Mouse (Mus musculus) splenic B cell, adult 2 months (primary cell): Measurements from ENCODE around the gene H2-Ob.
A peak's percentile ranks its signal among the peaks of the same experiment; 100 is the strongest.

Experiments used
- DNase-seq: peaks from one replicate; pipeline ENCODE4 v3.0.0-alpha.2; 2011; ENCODE audit warnings: low read depth, low spot score
- H3K27me3 ChIP-seq: 2 replicates; pipeline ENCODE4 v1.6.1; 2012; ENCODE audit warnings: mild to moderate bottlenecking, low read length, moderate library complexity, mixed read lengths; ENCODE audit not compliant: control insufficient read depth, poor library complexity, insufficient read depth, severe bottlenecking
- H3K36me3 ChIP-seq: 2 replicates; pipeline ENCODE4 v1.6.1; 2012; ENCODE audit warnings: mild to moderate bottlenecking, low read length, moderate library complexity, mixed read lengths; ENCODE audit not compliant: control insufficient read depth, poor library complexity, insufficient read depth, severe bottlenecking

H2-Ob gene

DNA sequence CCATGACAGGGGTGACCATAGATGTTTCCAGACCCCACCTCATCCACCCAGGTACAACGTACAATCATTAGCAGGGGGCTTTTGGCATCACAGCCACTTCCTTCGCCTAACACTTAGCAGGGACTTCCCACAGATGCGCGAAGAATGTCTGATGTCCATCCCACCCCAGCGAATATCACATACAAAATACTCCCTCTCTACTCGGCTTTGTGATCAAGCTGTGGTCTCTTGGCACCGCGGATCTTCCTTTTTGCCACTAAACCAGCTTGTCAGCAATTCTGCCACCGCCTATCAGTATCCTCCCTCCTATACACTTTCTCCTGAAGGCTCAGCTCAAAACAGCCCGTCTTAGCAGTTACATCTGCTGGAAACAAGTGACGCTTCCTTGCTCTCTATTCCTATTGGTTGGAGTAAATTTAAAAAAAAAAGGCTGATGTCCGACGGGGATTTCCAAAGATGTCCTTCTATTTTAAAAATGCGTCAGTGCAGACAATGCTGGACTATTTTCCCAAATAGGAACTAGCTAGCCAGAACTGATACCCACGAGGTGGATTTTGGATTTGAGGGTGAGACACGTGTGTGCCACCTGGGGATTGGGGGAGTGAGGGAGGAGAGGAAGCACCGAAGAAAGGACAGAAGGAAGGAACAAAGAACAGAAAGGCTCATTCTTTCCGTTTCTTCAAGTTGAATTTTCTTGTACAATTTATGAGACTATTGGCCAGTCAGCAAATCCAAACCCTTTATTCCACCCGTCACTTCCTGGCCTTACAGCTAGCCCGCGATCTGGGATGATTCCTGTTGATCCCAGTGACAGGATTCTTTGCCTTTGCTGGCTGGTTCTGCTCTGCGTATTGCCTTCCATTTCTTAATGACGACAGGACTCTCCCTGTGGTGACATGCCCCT is 57.4 kb downstream of the H2-Ob start:
- peak; percentile 98 for DNase-seq
- no peaks in the 10 kb centered on the region for H3K27me3 ChIP-seq
- H3K36me3 ChIP-seq, result no peaks in the 10 kb centered on the region

DNA sequence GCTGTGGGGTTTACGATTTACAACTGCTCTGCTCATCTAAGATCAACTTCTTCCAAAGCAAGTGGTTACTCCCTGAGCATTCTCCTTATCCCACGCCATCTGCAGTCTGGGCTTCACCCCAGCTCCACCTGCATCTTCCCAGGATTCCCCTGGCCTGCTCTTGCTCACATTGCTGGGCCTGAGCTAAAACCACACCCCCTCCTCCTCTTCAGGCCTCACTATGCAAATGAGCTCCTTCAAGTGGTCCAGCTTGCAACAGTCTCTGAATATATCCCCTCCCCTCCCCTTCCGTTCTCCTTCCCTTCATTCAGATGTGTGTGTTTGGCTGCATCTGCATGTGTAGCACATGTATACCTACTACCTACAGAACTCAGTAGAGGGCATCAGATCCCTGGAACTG is 60.7 kb downstream of the H2-Ob start:
- DNase-seq, result peak; percentile 93
- Histone ChIP-seq H3K27me3 (no peaks in the 10 kb centered on the region), H3K36me3 (no peaks in the 10 kb centered on the region)

DNA sequence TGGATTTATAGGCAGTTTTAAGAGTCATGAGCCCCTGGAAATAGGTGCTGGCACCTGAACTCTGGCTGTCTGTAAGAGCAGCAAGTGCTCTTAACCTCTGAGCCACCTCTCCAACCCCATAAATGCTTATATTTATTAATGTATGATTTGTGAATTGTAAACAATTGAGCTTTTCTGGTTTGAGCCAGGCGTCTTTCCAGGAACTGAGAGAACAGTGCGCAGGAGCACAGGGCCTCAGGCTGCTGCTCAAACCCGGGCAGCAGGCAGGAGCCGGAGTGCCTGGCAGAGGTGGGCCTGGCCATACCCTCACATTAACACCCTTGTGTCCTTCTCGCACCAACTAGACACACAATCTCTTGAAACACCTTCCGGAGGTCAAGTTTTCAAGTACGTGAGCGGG is 61.4 kb downstream of the H2-Ob start:
- no peaks in the 10 kb centered on the region for H3K36me3 ChIP-seq
- H3K27me3 ChIP-seq, result no peaks in the 10 kb centered on the region
- DNase-seq, result peak; percentile 47

DNA sequence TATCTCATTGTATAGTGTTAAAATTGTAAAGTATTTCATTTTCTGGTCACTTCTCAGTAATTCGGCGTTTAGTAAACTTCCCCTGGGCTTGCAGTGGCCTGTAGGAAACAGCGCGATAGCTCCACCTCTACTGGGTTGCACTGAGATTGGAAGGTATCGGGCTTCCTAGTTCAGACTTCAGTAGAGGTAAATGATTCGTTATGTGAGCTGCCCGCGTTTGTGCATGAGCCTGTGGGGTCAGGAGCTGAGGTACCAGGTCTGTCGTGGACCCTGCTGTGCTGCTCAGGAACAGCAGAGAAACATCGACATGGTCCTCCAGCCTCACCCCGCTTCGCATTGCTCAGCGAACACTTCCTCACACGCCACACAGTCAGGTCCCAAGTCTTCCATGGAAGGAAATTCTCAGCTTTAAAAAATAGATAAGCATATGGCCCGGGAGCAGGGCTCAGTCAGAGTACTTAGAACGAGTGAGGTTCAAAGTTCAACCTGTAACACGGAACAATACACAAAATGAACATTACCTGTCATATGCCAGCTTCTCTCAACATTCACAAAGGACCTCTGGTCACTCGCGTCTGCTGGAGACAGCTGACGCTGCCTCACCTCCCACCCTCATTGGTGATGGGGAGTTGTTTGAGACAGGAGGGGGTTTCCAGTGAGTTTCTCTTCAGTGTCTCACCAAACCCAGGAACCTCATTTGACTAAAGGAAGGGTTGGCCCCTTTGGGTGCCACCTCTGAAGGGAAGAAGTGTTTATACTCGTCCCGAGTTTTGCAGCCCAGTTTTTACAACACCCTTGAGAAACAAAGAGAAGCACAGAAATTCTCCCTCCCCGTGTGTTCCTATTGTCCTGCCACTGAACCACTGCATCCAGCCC is 62.2 kb downstream of the H2-Ob start:
- Histone ChIP-seq H3K27me3 (no peaks in the 10 kb centered on the region), H3K36me3 (no peaks in the 10 kb centered on the region)
- DNase-seq, result peak; percentile 98

DNA sequence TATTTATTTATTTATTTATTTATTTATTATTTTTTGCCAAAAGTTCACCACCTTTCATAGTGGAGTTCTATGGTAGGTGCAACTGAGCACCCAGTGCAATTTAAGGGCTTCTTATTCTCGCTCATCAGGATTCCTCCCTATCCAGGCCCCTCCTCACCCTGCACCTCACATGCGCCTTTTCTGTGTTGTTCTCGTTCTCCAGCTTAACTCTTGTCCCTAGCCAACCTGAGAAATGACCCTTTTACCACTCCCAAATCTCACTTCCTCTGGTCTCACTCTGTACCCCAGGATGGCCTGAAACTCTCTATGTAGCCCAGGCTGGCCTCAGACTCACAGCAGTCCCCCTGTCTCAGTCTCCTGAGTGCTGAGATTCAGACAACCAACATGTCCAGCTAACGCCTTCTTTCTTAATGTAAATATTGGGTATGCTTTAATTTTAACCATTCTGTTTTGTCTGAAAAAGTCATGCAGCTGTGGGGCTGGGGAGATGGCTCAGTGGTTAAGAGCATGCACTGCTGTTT is 63.0 kb downstream of the H2-Ob start:
- no peaks in the 10 kb centered on the region for H3K27me3 ChIP-seq
- peaks cover 3% of the 10 kb centered on the region for H3K36me3 ChIP-seq
- DNase-seq, result peak; percentile 61

DNA sequence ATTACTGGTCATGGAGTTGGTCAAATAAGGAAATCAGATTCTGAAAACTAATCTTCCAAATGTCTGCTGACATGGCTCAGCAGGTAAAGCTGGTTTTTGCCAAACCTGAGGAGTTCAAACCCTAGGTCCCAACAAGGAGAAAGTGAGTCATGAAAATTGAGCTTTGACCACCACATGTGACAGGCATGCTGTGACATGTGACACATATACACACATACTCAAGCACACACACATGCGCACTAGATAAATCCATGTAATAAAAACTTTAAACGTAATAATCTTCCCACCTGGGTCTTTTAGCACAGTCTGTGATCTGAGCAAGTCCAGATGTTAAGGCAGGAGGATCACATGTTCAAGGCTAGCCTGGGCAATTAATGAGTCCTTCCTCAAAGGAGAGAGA is 65.1 kb downstream of the H2-Ob start:
- no peaks in the 10 kb centered on the region for H3K27me3 ChIP-seq
- H3K36me3 ChIP-seq, result peaks cover 19% of the 10 kb centered on the region
- peak; percentile 62 for DNase-seq
